Comparison of ENCODE assay signal across 8 mouse cellular contexts in the genomic region with DNA sequence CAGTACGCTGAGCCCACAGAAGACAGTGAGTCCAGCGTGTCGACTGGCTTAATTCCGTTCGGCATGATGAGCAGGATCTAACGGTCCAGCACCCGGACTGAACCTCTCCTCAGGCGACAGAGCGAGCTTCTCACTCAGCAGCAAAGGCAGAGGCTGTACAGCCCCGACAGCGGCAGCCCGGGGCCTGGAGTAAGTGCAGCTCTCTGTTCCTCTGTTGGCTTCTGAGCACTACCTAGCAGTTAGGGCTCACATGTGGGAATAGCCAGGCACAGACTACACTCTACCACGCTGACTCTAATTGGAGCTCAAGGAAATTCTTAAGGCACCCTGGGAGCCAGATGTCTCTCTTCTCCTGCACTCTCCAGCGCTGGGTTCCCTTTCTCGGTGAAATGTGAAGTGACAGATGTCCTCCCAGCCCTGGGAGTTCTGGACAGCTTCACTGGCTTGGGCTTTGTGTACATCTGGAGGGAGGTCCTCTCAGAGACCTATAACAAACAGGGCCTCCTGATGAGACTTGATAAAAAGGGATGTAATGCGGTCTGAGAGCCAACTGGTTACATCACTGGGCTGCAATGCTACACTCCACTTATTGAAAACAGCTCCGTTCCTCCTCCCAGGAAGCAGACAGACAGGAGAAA.
DNase-seq lines count a peak whose midpoint lies in the region; ATAC-seq lines count a peak whose summit lies in the region.

No protein-coding gene starts in this region.

- peak overlapping the region; percentile 44 for H3K4me2 ChIP-seq in kidney, embryonic 14.5 days (replicated peaks; ENCODE audit: low read depth, low read length)
- peak overlapping the region; percentile 70 for H3K4me2 ChIP-seq in heart, embryonic 14.5 days (ENCODE audit: low read length)
- peak overlapping the region; percentile 47 for H3K4me2 ChIP-seq in liver, embryonic 11.5 days
- H3K4me2 ChIP-seq in neural tube, embryonic 13.5 days: peak overlapping the region; percentile 44

- no peaks in the 10 kb centered on the region for H3K27me3 ChIP-seq in kidney, embryonic 14.5 days (ENCODE audit: control insufficient read depth, insufficient read depth, low read length)
- no peaks in the 10 kb centered on the region for H3K27me3 ChIP-seq in heart, embryonic 14.5 days (ENCODE audit: control insufficient read depth, insufficient read depth, low read length)
- H3K27me3 ChIP-seq in liver, embryonic 11.5 days (replicated peaks; ENCODE audit: control insufficient read depth, insufficient read depth, low read length): no peaks in the 10 kb centered on the region
- no peaks in the 10 kb centered on the region for H3K27me3 ChIP-seq in neural tube, embryonic 13.5 days

- H3K4me1 ChIP-seq in kidney, embryonic 14.5 days (ENCODE audit: control insufficient read depth, insufficient read depth, low read length): peaks cover 69% of the 10 kb centered on the region
- peaks cover 56 to 89% of the 10 kb centered on the region in 2 experiments for H3K4me1 ChIP-seq in heart, embryonic 14.5 days (ENCODE audit: control insufficient read depth in 2 of 2, insufficient read depth in 2 of 2, low read length in 2 of 2)
- peaks cover 20% of the 10 kb centered on the region for H3K4me1 ChIP-seq in liver, embryonic 11.5 days (replicated peaks; ENCODE audit: control insufficient read depth, insufficient read depth, low read length)
- H3K4me1 ChIP-seq in neural tube, embryonic 13.5 days (replicated peaks): peaks cover 94% of the 10 kb centered on the region

- DNase-seq in kidney, adult 8-10 months: no peak
- peak; percentile 79 for DNase-seq in embryo, embryonic 11 days
- DNase-seq in liver, embryonic 11.5 days (ENCODE audit: low spot score): no peak
- no peak for DNase-seq in T-cell, adult 2 months (ENCODE audit: low spot score)

- WGBS in kidney, embryonic 14.5 days: 20% methylated on average over 17 of the region's 17 CpGs
- 8% methylated on average over 17 of the region's 17 CpGs for whole genome bisulfite sequencing in heart, embryonic 14.5 days
- 57% methylated on average over 17 of the region's 17 CpGs for WGBS in liver, embryonic 11.5 days
- WGBS in neural tube, embryonic 13.5 days: 39% methylated on average over 17 of the region's 17 CpGs

- H3K4me3 ChIP-seq in kidney, embryonic 14.5 days (ENCODE audit: low read length): peak overlapping the region; percentile 33
- H3K4me3 ChIP-seq in heart, embryonic 14.5 days (ENCODE audit: control insufficient read depth in 1 of 2, insufficient read depth in 1 of 2, low read depth in 1 of 2, low read length in 2 of 2): peak overlapping the region; percentile 42 to 51
- H3K4me3 ChIP-seq in liver, embryonic 11.5 days (ENCODE audit: low read depth, low read length): peak overlapping the region; percentile 35
- peak overlapping the region; percentile 28 for H3K4me3 ChIP-seq in neural tube, embryonic 13.5 days

- ATAC-seq in kidney, embryonic 14.5 days (ENCODE audit: low FRiP score, low TSS enrichment): peak; percentile 53
- ATAC-seq in heart, embryonic 14.5 days (ENCODE audit: insufficient number of reproducible peaks, insufficient read depth, low FRiP score, low read depth): peak; percentile 45
- ATAC-seq in liver, embryonic 11.5 days (replicated peaks; ENCODE audit: low FRiP score): peak; percentile 32; the same call in 1 of the 2 replicates
- peak; percentile 19 for ATAC-seq in neural tube, embryonic 13.5 days (ENCODE audit: low read depth)
- no peak for ATAC-seq in megakaryocyte progenitor cell, adult 5-6 weeks (replicated peaks; ENCODE audit: poor library complexity)

- no peaks in the 10 kb centered on the region for H3K9me3 ChIP-seq in kidney, embryonic 14.5 days (ENCODE audit: control insufficient read depth, low read length)
- H3K9me3 ChIP-seq in heart, embryonic 14.5 days (ENCODE audit: control insufficient read depth, low read length): no peaks in the 10 kb centered on the region
- H3K9me3 ChIP-seq in liver, embryonic 11.5 days (ENCODE audit: control insufficient read depth, low read length): no peaks in the 10 kb centered on the region
- H3K9me3 ChIP-seq in neural tube, embryonic 13.5 days: no peaks in the 10 kb centered on the region

- H3K36me3 ChIP-seq in kidney, embryonic 14.5 days (ENCODE audit: control insufficient read depth, insufficient read depth, low read length): no peaks in the 10 kb centered on the region
- no peaks in the 10 kb centered on the region for H3K36me3 ChIP-seq in heart, embryonic 14.5 days (ENCODE audit: control insufficient read depth, insufficient read depth, low read length)
- no peaks in the 10 kb centered on the region for H3K36me3 ChIP-seq in liver, embryonic 11.5 days (ENCODE audit: control insufficient read depth, insufficient read depth, low read length)
- H3K36me3 ChIP-seq in neural tube, embryonic 13.5 days: no peaks in the 10 kb centered on the region

- H3K27ac ChIP-seq in kidney, embryonic 14.5 days (ENCODE audit: low read depth, low read length): peak overlapping the region; percentile 76
- H3K27ac ChIP-seq in heart, embryonic 14.5 days (replicated peaks in 1 of 2; ENCODE audit: control insufficient read depth in 1 of 2, insufficient read depth in 1 of 2, low read depth in 2 of 2, low read length in 2 of 2): peak overlapping the region; percentile 73 to 95
- peak overlapping the region; percentile 32; the same call in 1 of the 2 replicates for H3K27ac ChIP-seq in liver, embryonic 11.5 days (ENCODE audit: low read depth, low read length)
- peak overlapping the region; percentile 84 for H3K27ac ChIP-seq in neural tube, embryonic 13.5 days (replicated peaks)

- H3K9ac ChIP-seq in kidney, embryonic 14.5 days (ENCODE audit: low read depth, low read length): peak overlapping the region; percentile 42
- peak overlapping the region; percentile 81 for H3K9ac ChIP-seq in heart, embryonic 14.5 days (ENCODE audit: low read length)
- H3K9ac ChIP-seq in liver, embryonic 11.5 days (ENCODE audit: low read depth, low read length): peak overlapping the region; percentile 42
- H3K9ac ChIP-seq in neural tube, embryonic 13.5 days: peak overlapping the region; percentile 65

Comparison
In these comparisons a context has a peak if more than half of its experiments do, and no peak if none do; other contexts are left out.
1. H3K27ac ChIP-seq: peak in every context shown above with its lines; median percentile 84 in heart, embryonic 14.5 days; 84 in neural tube, embryonic 13.5 days; 76 in kidney, embryonic 14.5 days; 32 in liver, embryonic 11.5 days.